Mouse (Mus musculus): Measurements from ENCODE around the gene Tgfb3. TPM values are rescaled to one million over a fixed set of nuclear protein-coding genes. Genes with fewer than 3 reads are reported as not detected.

Gene Tgfb3
- polyA plus RNA-seq, 1 experiment from 2014 or later: 0.37 TPM

DNA sequence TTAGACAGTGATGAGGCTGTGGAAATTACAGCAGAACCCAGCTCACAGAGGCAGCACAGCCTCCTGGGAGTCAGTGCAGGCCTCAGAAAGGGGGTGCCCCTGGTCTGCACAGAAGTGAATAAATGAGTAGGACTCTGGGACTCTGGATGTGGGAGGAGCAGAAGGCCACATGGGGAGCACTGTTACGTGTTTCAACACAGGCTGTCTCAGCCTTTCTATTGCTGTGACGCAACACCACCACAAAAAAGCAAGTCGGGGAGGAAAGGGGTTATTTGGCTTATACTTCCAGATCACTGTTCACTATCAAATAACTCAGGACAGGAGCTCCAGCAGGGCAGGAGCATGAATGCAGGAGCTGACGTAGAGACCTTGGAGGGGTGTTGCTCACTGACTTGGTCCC lies 17.0 kb upstream of the Tgfb3 start:
- WGBS (ENCODE audit: missing documents): 48% methylated on average over 4 of the region's 4 CpGs
- no peaks in the 10 kb centered on the region for H3K79me2 ChIP-seq (ENCODE audit: inconsistent target)
- no peak overlapping the region for H3K4me3 ChIP-seq (ENCODE audit: inconsistent target)
- H3K27ac ChIP-seq: no peak overlapping the region
- no peaks in the 10 kb centered on the region for H3K36me3 ChIP-seq (ENCODE audit: inconsistent target)

DNA sequence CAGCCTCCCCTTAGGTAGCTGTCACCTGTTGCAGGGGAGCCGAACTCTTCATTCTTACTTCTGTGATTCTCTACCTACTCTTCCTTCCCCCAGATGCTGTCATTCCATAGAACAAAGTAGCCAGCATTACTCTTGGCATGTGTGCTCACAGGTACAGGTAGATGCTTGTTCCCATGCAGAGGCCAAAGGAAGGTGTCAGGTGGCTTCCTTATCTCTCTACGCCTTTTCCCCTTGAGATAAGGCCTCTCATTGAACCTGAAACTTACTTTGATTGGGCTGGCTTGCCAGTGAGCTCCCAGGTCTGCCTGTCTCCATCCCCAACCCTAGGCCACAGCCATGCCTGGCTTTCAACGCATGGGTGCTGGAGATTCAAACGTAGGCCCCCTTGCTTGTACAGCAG lies 15.2 kb upstream of the Tgfb3 start:
- no peaks in the 10 kb centered on the region for H3K36me3 ChIP-seq (ENCODE audit: inconsistent target)
- WGBS (ENCODE audit: missing documents): 98% methylated on average over 4 of the region's 4 CpGs
- no peak overlapping the region for H3K27ac ChIP-seq
- no peaks in the 10 kb centered on the region for H3K79me2 ChIP-seq (ENCODE audit: inconsistent target)
- no peak overlapping the region for H3K4me3 ChIP-seq (ENCODE audit: inconsistent target)

DNA sequence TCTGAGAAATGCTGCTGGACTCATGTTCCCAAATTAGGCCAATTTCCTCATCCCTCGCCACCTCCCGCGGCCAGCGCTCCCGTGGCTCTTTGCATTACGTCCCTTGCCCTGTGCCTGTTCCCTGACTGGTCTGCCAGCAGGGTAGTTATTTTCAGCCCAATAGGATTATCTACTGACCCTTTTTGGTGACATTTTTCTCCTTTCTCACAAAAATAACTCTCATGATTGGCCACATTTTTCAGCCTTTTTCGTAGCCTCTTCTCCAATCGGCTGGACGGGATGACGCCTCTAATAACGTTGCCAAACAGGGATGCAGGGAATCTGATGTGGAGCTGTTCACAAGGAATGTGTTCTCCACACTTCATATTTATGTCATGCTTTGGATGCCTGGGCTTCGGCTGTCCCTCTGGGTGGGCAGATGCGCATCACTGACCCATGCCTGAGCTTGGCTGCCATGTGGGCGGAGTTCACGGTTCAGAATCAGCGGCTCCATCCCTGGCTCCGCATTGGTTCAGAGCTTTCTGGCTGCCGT lies 12.8 kb upstream of the Tgfb3 start:
- 65% methylated on average over 18 of the region's 18 CpGs for WGBS (ENCODE audit: missing documents)
- H3K36me3 ChIP-seq (ENCODE audit: inconsistent target): no peaks in the 10 kb centered on the region
- H3K4me3 ChIP-seq (ENCODE audit: inconsistent target): no peak overlapping the region
- H3K27ac ChIP-seq: no peak overlapping the region
- H3K79me2 ChIP-seq (ENCODE audit: inconsistent target): no peaks in the 10 kb centered on the region

DNA sequence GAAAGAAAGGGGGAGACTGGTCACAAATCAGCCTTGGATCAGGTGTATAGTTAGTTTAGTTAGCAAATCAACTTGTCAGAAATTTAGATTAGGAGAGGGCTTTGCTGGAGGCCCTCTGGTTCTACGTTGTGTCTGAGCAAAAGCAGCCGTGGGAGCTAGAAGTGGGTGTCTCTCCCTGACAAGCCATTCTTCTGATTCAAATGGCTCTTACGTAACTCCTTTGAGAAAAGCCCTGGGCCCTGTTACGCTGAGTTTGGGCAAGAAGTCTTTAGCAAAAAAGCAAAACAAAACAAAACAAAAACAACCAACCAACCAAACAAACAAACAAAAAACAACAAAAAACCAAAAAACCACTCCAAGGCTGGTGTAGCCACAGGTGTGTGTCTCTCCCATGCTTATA lies 11.9 kb upstream of the Tgfb3 start:
- Histone ChIP-seq H3K36me3 (ENCODE audit: inconsistent target) (no peaks in the 10 kb centered on the region), H3K4me3 (ENCODE audit: inconsistent target) (no peak overlapping the region), H3K79me2 (ENCODE audit: inconsistent target) (no peaks in the 10 kb centered on the region), H3K27ac (no peak overlapping the region)
- 86% methylated on average over 4 of the region's 4 CpGs for WGBS (ENCODE audit: missing documents)

DNA sequence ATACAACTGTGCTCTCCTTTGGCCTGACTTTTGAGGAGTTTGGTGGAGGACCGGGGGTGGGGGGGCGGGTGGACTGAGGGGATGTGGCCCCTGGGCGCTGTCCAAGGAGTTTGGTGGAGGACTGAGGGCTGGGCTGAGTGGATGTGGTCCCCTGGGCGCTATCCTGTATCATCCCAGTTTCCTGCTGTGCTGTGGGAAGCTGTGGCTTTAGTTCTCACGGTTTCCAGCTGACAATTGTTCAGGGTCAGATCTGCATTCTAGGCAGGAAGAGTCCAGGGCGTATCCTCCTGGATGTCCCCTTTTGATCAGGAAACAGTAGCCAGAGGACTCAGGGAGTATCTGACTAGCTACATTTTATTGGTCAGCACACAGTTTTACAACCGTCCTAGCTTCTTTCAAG lies 9.2 kb upstream of the Tgfb3 start:
- H3K79me2 ChIP-seq (ENCODE audit: inconsistent target): no peaks in the 10 kb centered on the region
- no peaks in the 10 kb centered on the region for H3K36me3 ChIP-seq (ENCODE audit: inconsistent target)
- WGBS (ENCODE audit: missing documents): 87% methylated on average over 6 of the region's 7 CpGs

DNA sequence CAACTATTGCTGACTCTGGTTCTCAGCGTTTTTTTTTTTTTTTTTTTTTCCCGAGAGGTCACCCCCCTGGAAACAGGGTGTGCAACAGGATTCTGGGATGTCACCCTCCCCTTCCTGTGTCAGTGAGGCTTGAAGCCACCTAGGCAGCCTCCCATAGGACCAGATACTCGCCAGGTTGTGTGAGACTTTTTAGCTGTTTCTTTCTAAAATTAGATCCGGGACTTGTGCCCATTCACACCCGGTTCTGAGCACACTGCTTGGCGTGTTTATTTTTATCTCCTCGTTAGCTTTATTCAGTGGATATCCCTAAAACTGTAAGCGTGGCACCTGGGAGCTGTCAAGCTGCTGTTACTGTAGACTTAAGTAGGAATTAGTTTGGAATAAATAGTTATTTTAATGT lies 7.7 kb upstream of the Tgfb3 start:
- 87% methylated on average over 6 of the region's 8 CpGs for whole genome bisulfite sequencing (ENCODE audit: missing documents)
- H3K79me2 ChIP-seq (ENCODE audit: inconsistent target): no peaks in the 10 kb centered on the region
- H3K36me3 ChIP-seq (ENCODE audit: inconsistent target): no peaks in the 10 kb centered on the region
- no peak overlapping the region for H3K27ac ChIP-seq
- no peak overlapping the region for H3K4me3 ChIP-seq (ENCODE audit: inconsistent target)

More for the DNA sequence above, 9.2 kb upstream of the Tgfb3 start:
- H3K27ac ChIP-seq: no peak overlapping the region
- H3K4me3 ChIP-seq (ENCODE audit: inconsistent target): no peak overlapping the region

DNA sequence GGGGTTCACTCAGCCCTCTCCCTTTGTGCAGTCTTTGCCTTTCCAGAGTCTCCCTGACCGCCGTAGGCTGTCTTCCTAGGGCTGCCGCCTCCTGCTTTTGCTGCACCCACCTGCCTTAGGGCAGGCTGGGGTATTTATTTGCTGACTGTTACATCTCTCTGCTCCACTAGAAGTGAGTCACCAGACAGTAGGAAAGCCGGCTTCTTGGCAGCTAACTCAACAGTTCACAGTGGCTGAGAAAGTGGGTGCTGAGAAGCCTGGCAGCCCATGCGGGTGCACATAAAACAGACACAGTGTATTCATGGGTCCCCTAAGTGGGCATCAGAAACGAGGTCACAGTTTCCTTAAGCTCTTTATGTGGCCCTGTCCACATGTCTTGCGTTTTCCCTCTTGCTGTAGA lies 7.0 kb upstream of the Tgfb3 start:
- Histone ChIP-seq H3K36me3 (ENCODE audit: inconsistent target) (no peaks in the 10 kb centered on the region), H3K4me3 (ENCODE audit: inconsistent target) (no peak overlapping the region), H3K27ac (no peak overlapping the region), H3K79me2 (ENCODE audit: inconsistent target) (no peaks in the 10 kb centered on the region)
- WGBS (ENCODE audit: missing documents): 93% methylated on average over 6 of the region's 7 CpGs

DNA sequence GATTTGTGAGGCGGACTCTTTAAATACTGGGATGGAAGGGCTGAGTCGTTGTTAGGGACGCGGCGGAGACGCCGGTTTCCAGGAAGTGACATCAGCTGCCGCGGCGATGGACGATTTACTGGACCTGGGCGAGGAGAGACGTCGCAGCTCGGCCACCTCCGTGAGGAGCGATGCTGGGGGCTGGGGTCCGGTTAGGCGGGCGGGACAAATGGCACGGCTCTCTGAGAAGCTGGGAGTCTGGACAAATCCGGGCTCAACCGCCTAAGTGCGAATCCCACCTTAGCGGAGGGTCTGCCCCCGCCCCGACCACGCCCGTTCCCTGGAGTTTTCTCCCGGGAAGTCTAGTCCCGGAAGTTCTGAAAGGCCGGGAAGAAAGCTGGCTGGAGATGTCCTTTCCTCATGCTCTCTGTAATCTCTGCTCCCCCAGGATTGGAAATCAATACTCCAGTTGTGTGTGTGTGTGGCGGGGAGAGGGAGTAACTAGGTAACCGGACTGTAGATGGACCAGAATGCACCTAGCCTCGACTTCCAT lies 3.7 kb upstream of the Tgfb3 start, which contains the start of gene Ift43:
TSS of gene Ift43 (plus strand) at position 61 of the 532 bp plus-strand sequence.
- 0 out of 2 replicates have a peak within 1 kb of the TSS, but pooled peaks have one; percentile 1 for H3K27ac ChIP-seq
- peak within 1 kb of the TSS; percentile 61 for H3K4me3 ChIP-seq (ENCODE audit: inconsistent target)
- WGBS (ENCODE audit: missing documents): 3% methylated on average over 35 of the region's 35 CpGs
- no peaks in the 10 kb centered on the region for H3K36me3 ChIP-seq (ENCODE audit: inconsistent target)
- H3K79me2 ChIP-seq (ENCODE audit: inconsistent target): no peaks in the 10 kb centered on the region

DNA sequence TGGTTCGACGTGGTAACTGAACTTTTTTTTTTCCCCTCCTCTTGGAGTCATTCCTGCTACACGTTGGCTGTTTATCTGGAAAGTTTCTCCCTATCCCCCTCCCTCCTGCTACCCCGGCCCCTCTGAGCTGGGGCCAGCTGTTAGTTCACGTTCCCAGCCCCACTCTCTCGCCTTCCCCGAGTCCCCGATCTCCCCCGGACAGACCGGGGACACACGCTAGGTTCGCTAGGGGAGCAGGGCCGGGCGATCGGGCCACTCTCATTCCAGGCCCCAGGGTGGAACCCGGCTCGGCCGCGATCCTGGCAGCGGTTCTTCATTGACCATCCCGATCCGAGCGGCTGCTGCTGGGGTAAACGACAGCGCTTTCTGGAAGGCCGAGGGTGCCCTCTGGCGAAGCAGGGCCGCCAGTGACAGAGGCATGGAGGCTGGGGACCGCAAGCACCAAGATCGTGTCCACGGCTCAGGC lies 394 bp upstream of the Tgfb3 start:
- H3K36me3 ChIP-seq (ENCODE audit: inconsistent target): no peaks in the 10 kb centered on the region
- peak overlapping the region; percentile 38 for H3K4me3 ChIP-seq (ENCODE audit: inconsistent target)
- H3K27ac ChIP-seq: no peak overlapping the region
- WGBS (ENCODE audit: missing documents): 1% methylated on average over 29 of the region's 31 CpGs
- no peaks in the 10 kb centered on the region for H3K79me2 ChIP-seq (ENCODE audit: inconsistent target)

DNA sequence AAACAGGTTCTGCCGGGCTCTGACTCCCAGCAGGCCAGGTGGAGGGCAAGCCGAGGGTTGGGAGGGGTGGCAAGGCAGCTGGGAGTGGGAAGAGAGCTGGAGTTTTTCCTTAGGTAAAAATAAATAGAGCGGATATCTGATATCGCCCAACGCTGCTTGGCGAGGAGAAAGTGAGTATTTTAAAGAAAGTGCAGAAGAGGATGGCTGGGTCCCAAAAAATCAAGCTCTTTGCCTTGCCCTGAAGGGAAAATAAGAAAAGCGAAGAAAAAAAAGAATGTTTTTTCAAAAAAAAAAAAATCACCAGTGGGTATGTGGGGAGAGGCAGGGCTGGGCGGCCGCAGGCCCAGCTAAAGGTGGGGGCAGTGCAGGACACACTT lies 677 bp downstream of the Tgfb3 start:
- 91% methylated on average over 9 of the region's 9 CpGs for WGBS (ENCODE audit: missing documents)
- Histone ChIP-seq H3K4me3 (ENCODE audit: inconsistent target) (no peak overlapping the region), H3K36me3 (ENCODE audit: inconsistent target) (no peaks in the 10 kb centered on the region), H3K79me2 (ENCODE audit: inconsistent target) (no peaks in the 10 kb centered on the region), H3K27ac (no peak overlapping the region)

DNA sequence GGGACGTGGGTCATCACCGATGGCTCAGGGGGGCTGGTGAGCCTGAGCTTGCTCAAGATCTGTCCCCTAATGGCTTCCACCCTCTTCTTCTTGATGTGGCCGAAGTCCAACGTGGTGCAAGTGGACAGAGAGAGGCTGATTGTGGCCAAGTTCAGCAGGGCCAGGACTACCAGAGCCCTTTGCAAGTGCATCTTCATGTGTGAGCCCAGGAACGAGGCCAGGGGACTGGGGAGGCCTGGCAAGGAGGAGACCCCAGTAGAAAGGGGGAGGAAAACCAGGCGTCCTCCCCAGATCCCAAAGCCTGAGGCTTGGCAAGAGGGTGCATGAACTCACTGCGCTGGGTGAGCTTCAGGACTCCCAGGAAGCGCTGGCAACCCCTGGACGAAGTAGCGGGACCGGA lies 1.1 kb downstream of the Tgfb3 start:
- WGBS (ENCODE audit: missing documents): 93% methylated on average over 11 of the region's 11 CpGs
- H3K4me3 ChIP-seq (ENCODE audit: inconsistent target): no peak overlapping the region

DNA sequence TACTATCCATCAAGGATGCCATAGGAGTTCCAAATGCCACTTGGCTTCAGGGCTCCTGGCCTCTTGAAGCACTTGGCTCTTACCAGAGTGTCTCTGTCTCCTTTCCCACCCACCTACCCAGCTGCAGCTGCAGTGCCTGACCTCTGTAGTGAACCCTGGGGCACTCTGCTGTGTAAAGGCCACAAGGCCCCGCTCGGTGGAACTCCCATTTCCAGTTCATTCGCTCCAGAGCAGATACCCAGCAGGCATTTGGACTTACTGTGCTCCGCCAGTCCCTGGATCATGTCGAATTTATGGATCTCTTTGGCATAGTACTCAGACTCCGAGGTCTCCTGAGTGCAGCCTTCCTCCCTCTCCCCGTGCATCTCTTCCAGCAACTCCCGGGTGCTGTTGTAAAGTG lies 1.5 kb downstream of the Tgfb3 start:
- no peak overlapping the region for H3K27ac ChIP-seq
- no peaks in the 10 kb centered on the region for H3K36me3 ChIP-seq (ENCODE audit: inconsistent target)
- no peak overlapping the region for H3K4me3 ChIP-seq (ENCODE audit: inconsistent target)
- WGBS (ENCODE audit: missing documents): 92% methylated on average over 8 of the region's 8 CpGs
- no peaks in the 10 kb centered on the region for H3K79me2 ChIP-seq (ENCODE audit: inconsistent target)

More for the DNA sequence above, 1.1 kb downstream of the Tgfb3 start:
- Histone ChIP-seq H3K79me2 (ENCODE audit: inconsistent target) (no peaks in the 10 kb centered on the region), H3K36me3 (ENCODE audit: inconsistent target) (no peaks in the 10 kb centered on the region), H3K27ac (no peak overlapping the region)

DNA sequence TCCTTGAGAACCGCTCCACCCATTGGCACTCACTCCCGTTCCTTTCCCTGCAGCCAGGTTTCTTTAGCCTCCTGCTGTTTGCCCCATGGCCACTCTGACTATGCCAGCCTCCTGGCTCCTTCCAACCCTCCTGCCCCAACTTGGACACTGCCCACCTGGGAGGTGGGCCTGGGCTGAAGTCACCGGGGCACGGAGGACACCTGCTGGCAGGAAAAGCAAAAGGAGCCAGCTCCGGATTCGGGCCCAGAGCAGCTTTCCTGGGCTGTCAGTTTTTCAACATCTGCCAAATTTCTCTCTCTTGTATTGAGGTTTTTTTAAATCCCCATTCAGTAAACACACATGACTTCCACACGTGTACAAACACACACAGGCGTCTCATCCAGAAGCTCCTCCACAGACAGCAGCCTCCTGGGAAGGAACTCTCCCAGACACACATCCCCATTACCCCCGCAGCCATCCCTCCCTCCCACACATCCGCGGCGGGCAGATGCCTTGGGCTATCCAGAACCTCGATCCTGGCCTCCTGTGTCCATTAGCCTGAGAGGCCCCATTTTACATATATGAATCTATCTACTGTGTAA lies 2.4 kb downstream of the Tgfb3 start:
- Histone ChIP-seq H3K79me2 (ENCODE audit: inconsistent target) (no peaks in the 10 kb centered on the region), H3K27ac (no peak overlapping the region), H3K36me3 (ENCODE audit: inconsistent target) (no peaks in the 10 kb centered on the region), H3K4me3 (ENCODE audit: inconsistent target) (no peak overlapping the region)
- 41% methylated on average over 13 of the region's 13 CpGs for WGBS (ENCODE audit: missing documents)

DNA sequence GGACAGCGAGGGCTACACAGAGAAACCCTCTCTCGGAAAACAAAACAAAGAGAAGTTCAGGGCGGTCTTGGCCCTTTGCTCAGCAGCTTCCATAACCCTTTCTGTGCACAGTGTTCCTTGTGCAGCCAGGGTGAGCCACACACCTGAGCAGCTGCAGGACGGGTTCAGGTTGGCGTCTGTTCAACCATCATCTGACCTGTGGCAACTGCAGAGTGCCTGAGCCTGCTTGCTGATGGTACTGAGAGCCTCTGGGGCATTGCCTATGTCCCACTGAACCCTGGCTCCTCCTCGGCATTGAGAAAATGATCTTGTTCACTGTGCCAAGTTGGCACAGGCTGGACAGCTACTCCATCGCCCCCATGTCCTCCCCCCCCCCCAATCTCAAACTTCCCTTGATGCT lies 3.5 kb downstream of the Tgfb3 start:
- Histone ChIP-seq H3K4me3 (ENCODE audit: inconsistent target) (no peak overlapping the region), H3K27ac (no peak overlapping the region), H3K36me3 (ENCODE audit: inconsistent target) (no peaks in the 10 kb centered on the region), H3K79me2 (ENCODE audit: inconsistent target) (no peaks in the 10 kb centered on the region)
- WGBS (ENCODE audit: missing documents): 93% methylated on average over 7 of the region's 7 CpGs

DNA sequence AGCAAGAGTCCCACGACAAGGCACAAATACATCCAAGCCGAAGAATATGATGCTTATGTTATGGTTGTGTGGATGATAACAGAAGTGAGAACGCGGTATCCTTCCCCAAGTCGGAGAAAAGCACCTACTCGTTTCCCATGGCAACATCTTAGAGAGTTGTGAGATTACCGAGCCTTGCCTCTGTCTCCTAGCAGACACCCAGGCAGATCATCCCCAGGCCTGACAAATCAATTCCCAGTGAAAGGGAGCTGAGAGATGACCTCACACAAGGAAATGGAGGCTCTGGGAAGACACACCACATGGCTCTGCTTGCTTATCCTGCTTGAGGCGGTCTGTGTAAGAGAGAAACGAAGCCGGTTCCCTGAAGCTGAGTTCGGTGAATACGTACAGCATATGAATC lies 4.2 kb downstream of the Tgfb3 start:
- H3K4me3 ChIP-seq (ENCODE audit: inconsistent target): no peak overlapping the region
- H3K79me2 ChIP-seq (ENCODE audit: inconsistent target): no peaks in the 10 kb centered on the region
- WGBS (ENCODE audit: missing documents): 92% methylated on average over 12 of the region's 12 CpGs
- H3K27ac ChIP-seq: no peak overlapping the region
- no peaks in the 10 kb centered on the region for H3K36me3 ChIP-seq (ENCODE audit: inconsistent target)

DNA sequence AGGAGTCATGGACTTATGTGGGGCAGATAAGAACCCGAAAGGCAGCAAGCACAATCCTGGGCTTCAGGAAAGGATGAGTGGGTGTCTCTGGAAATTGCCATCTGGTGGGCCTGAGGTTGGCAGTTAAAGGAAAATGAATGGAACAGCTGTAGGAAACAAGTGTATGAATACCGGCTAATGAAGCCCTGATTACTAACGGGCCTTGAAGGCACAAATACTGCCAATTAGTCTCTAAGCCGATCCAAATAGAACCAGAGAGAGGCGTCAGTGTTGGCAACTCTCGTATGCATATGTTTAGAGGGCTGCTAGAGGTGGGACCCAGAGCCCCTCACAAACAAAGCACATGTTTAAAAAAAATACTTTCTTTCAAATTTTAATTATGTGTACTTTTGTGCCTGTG lies 7.4 kb downstream of the Tgfb3 start:
- no peaks in the 10 kb centered on the region for H3K36me3 ChIP-seq (ENCODE audit: inconsistent target)
- WGBS (ENCODE audit: missing documents): 95% methylated on average over 6 of the region's 6 CpGs

More for the DNA sequence above, 7.4 kb downstream of the Tgfb3 start:
- Histone ChIP-seq H3K79me2 (ENCODE audit: inconsistent target) (no peaks in the 10 kb centered on the region), H3K4me3 (ENCODE audit: inconsistent target) (no peak overlapping the region), H3K27ac (no peak overlapping the region)
